Mouse (Mus musculus): ENCODE data around the gene Olfr506.
"Not testable (repeated sequence)": the region's sequence is repeated elsewhere in the genome, so short reads cannot be mapped to it uniquely, and the experiment has no call there.

Gene Olfr506

GRCm38 (mm10) chr7:108610487-108610886, at the start of gene Olfr506:
TSS of gene Olfr506 (plus strand) at chr7:108610787.
- no peak for DNase-seq (ENCODE audit: low read depth)

- no peak for DNase-seq (ENCODE audit: low read depth)
These were observed 44.9 kb upstream of the Olfr506 start, which contains the start of gene Olfr504 for GRCm38 (mm10) chr7:108565693-108566092. TSS of gene Olfr504 (minus strand) at chr7:108565793.

- DNase-seq (ENCODE audit: low read depth), result no peak
These were observed 20.8 kb upstream of the Olfr506 start for GRCm38 (mm10) chr7:108589797-108590196.

- DNase-seq (ENCODE audit: low read depth), result not testable (repeated sequence)
These were observed 8.7 kb upstream of the Olfr506 start for GRCm38 (mm10) chr7:108601916-108602315.

- no peak for DNase-seq (ENCODE audit: low read depth)
These were observed 3.5 kb downstream of the Olfr506 start for GRCm38 (mm10) chr7:108614110-108614509.

GRCm38 (mm10) chr7:108616781-108617180, 6.2 kb downstream of the Olfr506 start:
- not testable (repeated sequence) for DNase-seq (ENCODE audit: low read depth)

GRCm38 (mm10) chr7:108621514-108621913, 10.9 kb downstream of the Olfr506 start, which contains the start of gene Olfr507:
TSS of gene Olfr507 (plus strand) at chr7:108621814.
- no peak for DNase-seq (ENCODE audit: low read depth)

GRCm38 (mm10) chr7:108629694-108630093, 19.1 kb downstream of the Olfr506 start, which contains the start of gene Olfr508:
TSS of gene Olfr508 (plus strand) at chr7:108629994.
- no peak for DNase-seq (ENCODE audit: low read depth)

GRCm38 (mm10) chr7:108651806-108652205, 41.2 kb downstream of the Olfr506 start, which contains the start of gene Olfr509:
TSS of gene Olfr509 (minus strand) at chr7:108651906.
- DNase-seq (ENCODE audit: low read depth), result no peak

- no peak for DNase-seq (ENCODE audit: low read depth)
These were observed 51.8 kb downstream of the Olfr506 start for GRCm38 (mm10) chr7:108662419-108662818.

Data from 416B (cell line).